Mouse (Mus musculus) forebrain, embryonic 15.5 days (tissue): Measurements from ENCODE around the gene Selenoo. TPM values are rescaled to one million over a fixed set of nuclear protein-coding genes. Genes with fewer than 3 reads are reported as not detected.

Experiments used
- ATAC-seq: fragments of 200-750 bp; cut with Nextera tagmentation; replicated peaks from 2 replicates; pipeline ENCODE4 v1.8.0; 2017; ENCODE audit warnings: mild to moderate bottlenecking, moderate TSS enrichment, moderate library complexity
- H3K27ac ChIP-seq: fragments of 300-500 bp; sonication (generic); replicated peaks from 2 replicates; pipeline ENCODE4 v1.5.1; 2015; ENCODE audit warnings: mild to moderate bottlenecking, inconsistent platforms
- H3K27me3 ChIP-seq: fragments of 300-500 bp; sonication (generic); 2 replicates; pipeline ENCODE4 v1.6.1; 2015; ENCODE audit warnings: inconsistent platforms
- H3K36me3 ChIP-seq: fragments of 300-500 bp; sonication (generic); 2 replicates; pipeline ENCODE4 v1.6.1; 2015; ENCODE audit warnings: mild to moderate bottlenecking, inconsistent platforms
- H3K4me1 ChIP-seq: fragments of 300-500 bp; sonication (generic); 2 replicates; pipeline ENCODE4 v1.6.1; 2015; ENCODE audit warnings: inconsistent platforms
- H3K4me2 ChIP-seq: fragments of 300-500 bp; sonication (generic); replicated peaks from 2 replicates; pipeline ENCODE4 v1.6.1; 2015; ENCODE audit warnings: mild to moderate bottlenecking, inconsistent platforms
- H3K4me3 ChIP-seq: fragments of 300-500 bp; sonication (generic); 2 replicates; pipeline ENCODE4 v1.5.1; 2015; ENCODE audit warnings: mild to moderate bottlenecking, inconsistent platforms
- H3K9ac ChIP-seq: fragments of 300-500 bp; sonication (generic); replicated peaks from 2 replicates; pipeline ENCODE4 v1.6.1; 2015; ENCODE audit warnings: mild to moderate bottlenecking, inconsistent platforms
- H3K9me3 ChIP-seq: fragments of 300-500 bp; sonication (generic); 2 replicates; pipeline ENCODE4 v1.6.1; 2016; ENCODE audit warnings: inconsistent platforms
- WGBS: fragments of 180-500 bp; shearing (Covaris S2); methylation state at CpG from one replicate; pipeline ENCODE4 v1.1.7; 2015; ENCODE audit warnings: mixed read lengths; 5-methylcytosine and 5-hydroxymethylcytosine counted together
- polyA plus RNA-seq: library from polyadenylated mRNA; unstranded; fragments of >200 nt; fragmentation: Nextera tagmentation; extraction: Ambion mirVana; gene quantifications from 2 replicates; pipeline ENCODE4 v1.2.1, GENCODE M21; 2015

The Selenoo gene
- polyA plus RNA-seq, 1 experiment from 2014 or later = 26.0 TPM

DNA sequence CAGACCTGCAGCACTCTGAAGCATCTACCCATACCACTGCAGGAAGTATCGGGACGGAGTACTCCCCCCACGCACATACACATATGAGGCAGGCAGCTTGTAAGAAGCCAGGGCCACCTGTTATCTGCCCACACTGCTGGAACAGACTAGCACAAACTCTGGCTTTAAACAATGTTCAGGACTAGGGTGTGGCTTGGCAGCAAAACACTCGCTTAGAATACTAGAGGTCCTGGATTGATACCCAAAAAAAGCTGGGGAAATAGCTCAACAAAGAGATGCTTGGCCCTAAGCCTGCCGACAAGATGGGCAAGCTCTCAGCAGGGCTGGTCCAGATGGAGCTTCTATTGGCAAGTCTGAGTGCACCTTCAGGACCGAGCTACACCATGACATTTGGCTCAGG, 25.3 kb upstream of the Selenoo start:
- peaks cover 22% of the 10 kb centered on the region for H3K4me1 ChIP-seq

DNA sequence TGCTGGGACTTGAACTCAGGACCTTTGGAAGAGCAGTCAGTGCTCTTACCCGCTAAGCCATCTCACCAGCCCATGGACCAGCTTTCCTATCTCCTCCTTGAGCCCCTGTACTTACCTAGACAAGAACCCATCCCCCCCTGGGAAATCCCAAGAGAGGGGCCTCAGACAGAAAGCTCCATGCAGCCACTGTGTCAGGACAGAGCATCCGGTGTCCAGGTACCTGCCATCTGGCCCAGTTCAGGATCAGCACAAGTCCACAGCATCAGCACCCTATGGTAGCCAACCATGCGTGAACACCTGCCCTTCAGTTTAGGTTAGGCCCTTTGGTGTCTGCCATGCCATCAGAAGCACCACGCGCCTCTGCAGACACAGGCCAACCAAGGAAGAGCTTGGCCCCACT, 24.0 kb upstream of the Selenoo start:
- ATAC-seq = no peak
- Histone ChIP-seq H3K9ac (no peak overlapping the region), H3K4me1 (peaks cover 15% of the 10 kb centered on the region), H3K9me3 (no peaks in the 10 kb centered on the region), H3K27me3 (peaks cover 17% of the 10 kb centered on the region; the same call in 1 of the 2 replicates), H3K4me2 (no peak overlapping the region), H3K27ac (no peak overlapping the region), H3K36me3 (peaks cover 3% of the 10 kb centered on the region; the same call in 1 of the 2 replicates), H3K4me3 (no peak overlapping the region)
- whole genome bisulfite sequencing = 93% methylated on average over 5 of the region's 5 CpGs

More for the DNA sequence above, 25.3 kb upstream of the Selenoo start:
- Histone ChIP-seq H3K36me3 (peaks cover 3% of the 10 kb centered on the region; the same call in 1 of the 2 replicates), H3K4me3 (no peak overlapping the region), H3K9ac (no peak overlapping the region), H3K27me3 (peaks cover 17% of the 10 kb centered on the region; the same call in 1 of the 2 replicates), H3K9me3 (no peaks in the 10 kb centered on the region), H3K4me2 (no peak overlapping the region), H3K27ac (no peak overlapping the region)
- 70% methylated on average over 6 of the region's 6 CpGs for WGBS
- ATAC-seq = no peak

DNA sequence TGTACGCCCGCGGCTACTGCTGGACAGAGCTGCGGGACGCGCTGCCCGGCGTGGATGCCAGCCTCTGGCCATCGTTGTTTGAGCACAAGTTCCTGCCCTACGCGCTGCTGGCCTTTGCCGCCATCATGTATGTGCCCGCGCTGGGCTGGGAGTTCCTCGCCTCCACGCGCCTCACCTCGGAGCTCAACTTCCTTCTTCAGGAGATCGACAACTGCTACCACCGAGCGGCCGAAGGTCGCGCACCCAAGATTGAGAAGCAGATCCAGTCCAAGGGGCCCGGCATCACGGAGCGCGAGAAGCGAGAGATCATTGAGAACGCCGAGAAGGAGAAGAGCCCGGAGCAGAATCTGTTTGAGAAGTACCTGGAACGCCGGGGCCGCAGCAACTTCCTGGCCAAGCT, 21.3 kb upstream of the Selenoo start:
- H3K36me3 ChIP-seq = peaks cover 3% of the 10 kb centered on the region; the same call in 1 of the 2 replicates
- H3K27ac ChIP-seq = no peak overlapping the region
- H3K4me1 ChIP-seq = peaks cover 3% of the 10 kb centered on the region; the same call in 1 of the 2 replicates
- H3K4me2 ChIP-seq = no peak overlapping the region
- no peak for ATAC-seq
- H3K27me3 ChIP-seq = peaks cover 17% of the 10 kb centered on the region; the same call in 1 of the 2 replicates
- no peak overlapping the region for H3K9ac ChIP-seq
- no peak overlapping the region for H3K4me3 ChIP-seq
- H3K9me3 ChIP-seq = no peaks in the 10 kb centered on the region
- WGBS = 45% methylated on average over 35 of the region's 35 CpGs

DNA sequence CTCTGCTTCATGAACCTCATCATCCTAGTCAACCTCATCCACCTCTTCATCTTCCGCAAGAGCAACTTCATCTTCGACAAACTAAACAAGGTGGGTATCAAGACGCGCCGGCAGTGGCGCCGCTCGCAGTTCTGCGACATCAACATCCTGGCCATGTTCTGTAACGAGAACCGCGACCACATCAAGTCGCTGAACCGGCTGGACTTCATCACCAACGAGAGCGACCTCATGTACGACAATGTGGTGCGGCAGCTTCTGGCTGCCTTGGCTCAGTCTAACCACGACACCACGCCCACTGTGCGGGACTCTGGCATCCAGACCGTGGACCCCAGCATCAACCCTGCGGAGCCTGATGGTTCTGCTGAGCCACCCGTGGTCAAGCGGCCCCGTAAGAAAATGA, 20.7 kb upstream of the Selenoo start:
- 52% methylated on average over 26 of the region's 26 CpGs for WGBS
- peaks cover 3% of the 10 kb centered on the region; the same call in 1 of the 2 replicates for H3K36me3 ChIP-seq
- peaks cover 17% of the 10 kb centered on the region; the same call in 1 of the 2 replicates for H3K27me3 ChIP-seq
- no peak overlapping the region for H3K4me2 ChIP-seq
- ATAC-seq = no peak
- H3K4me3 ChIP-seq = no peak overlapping the region
- H3K9me3 ChIP-seq = no peaks in the 10 kb centered on the region
- no peak overlapping the region for H3K27ac ChIP-seq
- peaks cover 3% of the 10 kb centered on the region; the same call in 1 of the 2 replicates for H3K4me1 ChIP-seq
- H3K9ac ChIP-seq = no peak overlapping the region

DNA sequence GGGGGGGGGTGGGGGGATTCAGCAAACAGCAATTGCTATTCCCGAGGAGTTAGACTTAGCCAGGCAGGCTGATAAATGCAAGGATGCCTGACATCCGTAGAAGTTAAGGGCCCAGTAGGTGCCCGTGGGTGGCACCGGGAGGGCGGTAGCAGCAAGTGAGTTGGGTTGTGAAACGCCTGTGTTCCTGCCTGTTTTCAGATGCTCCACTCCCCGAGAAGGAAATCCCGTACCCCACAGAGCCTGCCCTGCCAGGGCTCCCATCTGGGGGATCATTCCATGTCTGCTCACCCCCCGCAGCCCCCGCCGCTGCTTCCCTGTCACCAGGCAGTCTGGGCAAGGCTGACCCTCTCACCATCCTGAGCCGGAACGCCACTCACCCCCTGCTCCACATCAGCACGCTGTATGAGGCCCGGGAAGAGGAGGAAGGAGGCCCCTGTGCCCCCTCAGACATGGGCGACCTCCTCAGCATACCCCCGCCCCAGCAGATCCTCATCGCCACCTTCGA, 19.5 kb upstream of the Selenoo start:
- no peak overlapping the region for H3K4me3 ChIP-seq
- H3K9me3 ChIP-seq = no peaks in the 10 kb centered on the region
- H3K27ac ChIP-seq = no peak overlapping the region
- ATAC-seq = no peak
- H3K27me3 ChIP-seq = peaks cover 17% of the 10 kb centered on the region; the same call in 1 of the 2 replicates
- H3K4me1 ChIP-seq = peaks cover under 1% of the 10 kb centered on the region; the same call in 1 of the 2 replicates
- H3K4me2 ChIP-seq = no peak overlapping the region
- peaks cover 3% of the 10 kb centered on the region; the same call in 1 of the 2 replicates for H3K36me3 ChIP-seq
- H3K9ac ChIP-seq = no peak overlapping the region
- 88% methylated on average over 19 of the region's 19 CpGs for WGBS

DNA sequence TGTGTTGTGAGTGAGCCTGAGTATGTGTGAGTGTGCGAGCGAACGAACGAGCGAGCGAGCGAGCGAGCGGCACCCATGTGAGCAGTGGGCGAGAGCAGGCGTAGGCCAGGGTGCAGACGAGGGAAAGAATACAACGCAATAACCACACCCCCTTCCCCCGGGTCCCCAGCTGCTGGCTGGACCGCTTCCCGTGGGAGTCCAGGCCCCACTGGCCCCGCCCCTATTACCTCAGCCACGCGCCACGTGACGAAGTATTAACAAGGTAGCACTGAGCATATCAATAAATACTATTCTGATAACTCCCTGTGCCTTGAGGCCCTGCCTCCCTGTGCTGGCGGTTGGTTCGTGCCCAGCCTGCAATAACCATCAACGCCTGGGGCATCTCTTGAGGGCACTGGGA, 18.3 kb upstream of the Selenoo start:
- Histone ChIP-seq H3K4me3 (no peak overlapping the region), H3K9ac (no peak overlapping the region), H3K4me1 (peaks cover 12% of the 10 kb centered on the region), H3K27ac (no peak overlapping the region), H3K36me3 (peaks cover 3% of the 10 kb centered on the region; the same call in 1 of the 2 replicates), H3K4me2 (no peak overlapping the region), H3K27me3 (peaks cover 17% of the 10 kb centered on the region; the same call in 1 of the 2 replicates), H3K9me3 (no peaks in the 10 kb centered on the region)
- ATAC-seq = no peak
- 77% methylated on average over 24 of the region's 24 CpGs for WGBS

DNA sequence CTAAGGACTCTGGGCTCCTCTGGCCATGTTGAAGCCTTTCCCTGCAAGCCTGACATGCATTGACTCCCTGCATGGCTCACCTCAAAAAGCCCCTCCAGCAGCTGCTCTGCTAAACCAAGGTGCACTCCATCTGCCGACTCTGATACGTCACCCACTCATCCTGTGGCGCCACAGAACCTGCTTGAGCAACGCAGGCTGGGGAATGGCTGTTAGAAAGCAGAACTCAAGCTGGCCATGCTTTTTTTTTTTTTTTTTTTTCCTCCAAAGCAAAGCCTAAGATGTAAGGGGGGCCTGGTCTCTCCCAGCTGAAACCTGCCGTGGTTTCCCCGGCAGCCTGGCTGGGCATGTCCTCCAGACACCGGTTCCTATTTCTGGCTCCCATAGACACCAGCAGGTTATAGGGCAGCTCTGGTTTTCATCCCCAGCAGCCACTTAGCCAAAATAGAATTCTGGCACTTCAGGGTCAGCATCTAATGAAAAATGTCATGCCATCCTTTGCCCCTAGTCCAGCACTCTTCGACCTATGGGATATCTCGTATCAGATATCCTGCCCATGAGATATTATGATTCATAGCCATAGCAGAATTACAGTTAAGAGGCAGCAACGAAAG, 14.8 kb upstream of the Selenoo start:
- Histone ChIP-seq H3K4me2 (no peak overlapping the region), H3K4me1 (peaks cover 36% of the 10 kb centered on the region), H3K27ac (peak overlapping the region; percentile 79; the same call in 1 of the 2 replicates), H3K9me3 (no peaks in the 10 kb centered on the region), H3K27me3 (no peaks in the 10 kb centered on the region), H3K36me3 (no peaks in the 10 kb centered on the region), H3K4me3 (no peak overlapping the region), H3K9ac (0 out of 2 replicates have a peak overlapping the region, but pooled peaks have one; percentile 76)
- WGBS = 84% methylated on average over 10 of the region's 10 CpGs
- ATAC-seq = no peak

DNA sequence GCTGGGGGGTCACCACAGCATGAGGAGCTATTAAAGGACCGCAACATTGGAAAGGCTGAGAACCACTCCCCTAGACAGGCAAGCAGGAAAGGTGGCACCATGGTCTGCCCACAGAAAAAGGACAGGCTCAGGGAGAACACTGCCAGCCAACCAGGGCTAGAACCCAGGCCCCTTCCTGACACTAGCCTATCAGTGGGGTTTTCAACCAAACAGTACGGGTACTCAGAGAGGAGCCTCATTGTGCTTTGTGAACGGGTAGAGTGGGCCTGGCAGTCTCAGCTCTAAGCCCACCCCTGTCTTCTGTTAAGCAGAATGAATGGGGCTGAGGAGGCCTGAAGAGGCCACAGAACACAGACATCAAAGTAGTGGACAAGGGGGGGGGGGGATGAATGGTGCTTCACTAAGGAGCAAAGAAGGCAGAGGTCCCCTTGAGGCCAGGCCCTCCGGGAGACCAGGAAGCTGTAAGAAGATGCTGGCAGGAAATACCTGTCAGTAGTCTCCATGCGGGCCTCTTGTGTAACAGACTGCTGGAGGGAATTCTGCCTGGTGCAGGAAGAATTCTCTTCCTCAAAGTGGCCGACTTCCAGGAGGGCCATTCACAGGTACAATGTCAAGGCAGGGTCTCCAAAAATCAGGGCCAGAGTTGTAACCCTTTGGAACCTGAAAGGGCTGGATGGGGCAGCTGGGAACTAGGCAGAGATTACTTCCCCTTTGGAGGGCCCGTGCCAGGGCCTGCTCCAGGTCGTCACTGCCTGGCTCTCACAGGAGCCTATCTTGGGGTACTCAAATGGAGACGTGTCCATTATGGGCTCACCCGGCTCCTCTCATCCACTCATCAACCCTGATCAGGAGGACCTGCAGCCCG, 14.0 kb upstream of the Selenoo start, which contains the start of gene Trabd:
Gene Trabd (plus strand): TSS at position 512 of the 865 bp plus-strand sequence.
- ATAC-seq = peak; percentile 12; the same call in 1 of the 2 replicates
- H3K9ac ChIP-seq = peak within 1 kb of the TSS; percentile 76

DNA sequence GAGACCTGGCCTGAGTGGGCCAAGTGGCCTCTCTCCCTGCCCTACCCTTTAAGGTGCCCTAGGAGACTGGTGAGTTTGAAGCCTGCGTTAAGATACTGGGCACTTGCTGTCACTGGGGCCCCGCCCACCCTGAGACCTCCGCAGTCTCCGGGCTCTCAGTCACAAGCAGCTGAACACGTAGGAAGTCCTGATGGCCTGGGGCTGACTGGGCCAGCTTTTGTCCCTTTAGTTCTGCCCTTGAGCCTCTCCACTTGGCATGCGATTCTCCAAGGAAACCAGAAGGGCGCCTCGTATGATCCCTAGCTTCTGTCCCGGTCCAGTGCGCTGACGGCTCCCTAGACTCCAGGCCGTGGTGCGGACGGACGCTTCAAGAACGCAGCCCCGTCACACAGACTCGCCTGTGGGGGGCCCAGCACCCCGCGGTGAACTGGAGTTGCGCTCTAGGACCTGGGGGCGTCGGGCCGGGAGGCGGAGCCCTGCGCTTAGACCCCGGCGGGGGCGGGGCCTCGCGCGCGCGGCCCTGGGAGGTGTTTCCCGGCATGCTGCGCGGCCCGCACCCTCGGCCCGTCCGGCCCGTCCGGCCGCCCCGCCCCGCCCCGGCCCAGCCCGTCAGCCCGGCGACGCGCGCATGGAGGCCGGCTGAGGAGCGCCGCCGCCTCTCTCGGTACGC, 13.3 kb upstream of the Selenoo start:
- H3K9me3 ChIP-seq = no peaks in the 10 kb centered on the region
- peak; percentile 92 for ATAC-seq
- H3K27ac ChIP-seq = peak overlapping the region; percentile 79
- under 1% methylated on average over 47 of the region's 59 CpGs for WGBS
- H3K4me3 ChIP-seq = peak overlapping the region; percentile 66
- H3K36me3 ChIP-seq = no peaks in the 10 kb centered on the region
- H3K9ac ChIP-seq = peak overlapping the region; percentile 76
- no peaks in the 10 kb centered on the region for H3K27me3 ChIP-seq
- peaks cover 36% of the 10 kb centered on the region for H3K4me1 ChIP-seq
- H3K4me2 ChIP-seq = peak overlapping the region; percentile 75

More for the DNA sequence above, 14.0 kb upstream of the Selenoo start, which contains the start of gene Trabd:
- peak within 1 kb of the TSS; percentile 75 for H3K4me2 ChIP-seq
- H3K9me3 ChIP-seq = no peaks in the 10 kb centered on the region
- H3K36me3 ChIP-seq = no peaks in the 10 kb centered on the region
- 17% methylated on average over 11 of the region's 11 CpGs for WGBS
- no peaks in the 10 kb centered on the region for H3K27me3 ChIP-seq
- peaks cover 36% of the 10 kb centered on the region for H3K4me1 ChIP-seq
- peak within 1 kb of the TSS; percentile 79 for H3K27ac ChIP-seq
- H3K4me3 ChIP-seq = peak within 1 kb of the TSS; percentile 66

DNA sequence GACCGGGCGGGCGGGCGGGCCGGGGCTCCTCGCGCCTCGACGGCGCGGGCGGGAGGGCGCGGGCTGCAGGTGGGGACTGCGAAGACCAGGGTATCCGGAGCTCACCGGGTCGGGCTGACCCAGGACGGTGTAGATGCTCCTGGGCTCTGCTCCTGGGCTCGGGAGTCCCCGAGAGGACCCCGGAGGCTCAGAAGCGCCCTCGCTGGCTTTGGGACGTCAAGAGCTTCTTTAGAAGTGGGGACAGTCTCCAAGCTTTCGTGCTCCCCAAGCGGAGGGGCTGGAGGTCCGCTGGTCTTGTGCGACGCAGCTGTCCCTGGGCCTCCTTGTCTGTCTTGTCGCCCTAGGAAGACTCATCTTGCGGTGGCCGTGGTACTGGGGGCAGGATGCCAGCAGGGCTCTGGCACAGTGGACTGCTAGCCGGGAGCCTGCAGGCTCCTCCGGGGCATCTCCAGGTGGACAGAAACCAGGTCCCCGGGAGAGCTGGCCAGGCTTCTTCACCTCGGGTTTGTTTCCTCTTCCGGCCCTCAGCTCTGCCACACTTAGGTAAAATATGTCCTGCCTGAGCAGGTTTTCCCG, 12.6 kb upstream of the Selenoo start:
- peak; percentile 25; the same call in 1 of the 2 replicates for ATAC-seq
- Histone ChIP-seq H3K4me1 (peaks cover 36% of the 10 kb centered on the region), H3K36me3 (peaks cover 5% of the 10 kb centered on the region; the same call in 1 of the 2 replicates), H3K4me3 (peak overlapping the region; percentile 66), H3K27me3 (no peaks in the 10 kb centered on the region), H3K9ac (peak overlapping the region; percentile 76), H3K4me2 (peak overlapping the region; percentile 75), H3K27ac (peak overlapping the region; percentile 79), H3K9me3 (no peaks in the 10 kb centered on the region)
- under 1% methylated on average over 39 of the region's 39 CpGs for WGBS

DNA sequence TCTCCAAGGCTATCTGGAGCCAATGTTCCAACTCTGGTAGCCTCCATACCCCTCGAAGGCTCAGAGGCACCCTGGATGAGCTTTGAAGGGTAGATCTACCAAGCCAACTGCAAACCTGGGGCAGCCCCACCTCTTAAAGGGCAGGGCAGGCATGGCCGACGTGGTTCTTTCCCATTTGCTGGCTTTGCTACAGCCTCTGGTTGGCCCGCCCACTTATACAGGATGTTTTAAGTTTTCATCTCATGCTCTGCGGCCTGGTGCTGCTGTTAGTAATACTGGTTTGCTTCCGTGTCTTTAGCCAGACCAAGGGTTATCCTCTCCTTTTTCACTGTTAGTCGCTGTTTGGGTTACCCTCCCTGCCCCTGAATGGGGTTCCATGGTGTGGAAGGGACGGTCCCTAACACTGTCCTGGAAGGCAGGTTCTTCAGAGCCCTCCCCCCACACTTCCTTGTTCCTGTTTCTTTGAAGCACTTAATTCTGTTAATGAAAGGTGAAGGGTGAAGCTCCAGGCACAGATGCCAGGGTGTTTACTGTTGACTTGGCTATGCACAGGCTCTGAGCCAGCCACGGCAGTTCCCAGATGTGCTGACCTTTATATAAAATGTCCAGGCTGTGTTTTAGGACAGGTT, 10.6 kb upstream of the Selenoo start:
- H3K9me3 ChIP-seq = no peaks in the 10 kb centered on the region
- H3K4me3 ChIP-seq = no peak overlapping the region
- H3K27ac ChIP-seq = no peak overlapping the region
- peaks cover 13% of the 10 kb centered on the region for H3K36me3 ChIP-seq
- no peaks in the 10 kb centered on the region for H3K27me3 ChIP-seq
- 78% methylated on average over 9 of the region's 9 CpGs for WGBS
- no peak for ATAC-seq
- no peak overlapping the region for H3K4me2 ChIP-seq
- no peak overlapping the region for H3K9ac ChIP-seq
- H3K4me1 ChIP-seq = peaks cover 36% of the 10 kb centered on the region
